Mouse (Mus musculus): ENCODE measurements around the gene Tmem189.

The Tmem189 gene

DNA sequence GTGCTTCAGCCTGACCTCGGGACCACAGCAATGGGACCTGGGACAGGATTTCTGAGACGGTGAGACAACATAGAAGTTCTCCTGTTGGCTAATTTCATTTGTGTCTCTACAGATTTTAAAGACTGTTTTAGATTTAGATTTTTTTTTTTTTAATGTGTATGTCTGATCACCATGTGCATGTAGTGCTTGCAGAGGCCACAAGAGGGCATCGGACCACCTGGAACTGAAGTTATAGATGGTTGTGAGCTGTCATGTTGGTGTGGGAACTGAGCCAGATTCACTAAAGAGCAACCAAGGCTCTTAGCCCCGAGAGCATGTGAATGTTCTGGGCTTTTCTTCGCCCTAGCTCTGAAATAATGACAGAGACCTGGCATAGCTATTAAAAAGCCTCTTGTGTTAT is 9.0 kb downstream of the Tmem189 start:
- DNase-seq (ENCODE audit: extremely low spot score): no peak

DNA sequence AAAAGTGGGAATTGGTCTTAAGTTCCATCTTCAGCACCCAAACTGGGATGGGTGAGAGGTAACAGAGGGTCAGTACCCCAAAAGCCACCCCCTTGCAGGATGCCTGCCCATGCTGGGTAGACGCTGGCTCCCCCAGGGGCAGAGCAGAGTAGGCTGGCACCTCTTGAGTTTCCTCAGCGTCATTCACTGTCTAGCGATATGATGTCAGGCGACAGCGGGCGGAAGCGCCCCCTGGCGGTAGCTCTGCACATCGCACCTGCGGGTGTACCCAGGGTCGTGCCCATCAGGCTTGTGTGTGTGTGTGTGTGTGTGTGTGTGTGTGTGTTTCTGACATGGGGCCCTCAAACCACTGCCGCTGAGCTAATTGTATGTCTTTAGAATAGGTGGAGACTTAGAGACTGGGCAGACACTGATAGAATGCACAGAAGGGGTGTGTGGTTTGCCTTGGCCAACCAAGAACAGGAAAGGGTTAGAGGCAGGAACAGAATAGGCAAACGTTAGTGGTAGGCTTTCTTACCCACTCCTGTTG is 9.7 kb downstream of the Tmem189 start:
- DNase-seq (ENCODE audit: extremely low spot score): peak; percentile 81

DNA sequence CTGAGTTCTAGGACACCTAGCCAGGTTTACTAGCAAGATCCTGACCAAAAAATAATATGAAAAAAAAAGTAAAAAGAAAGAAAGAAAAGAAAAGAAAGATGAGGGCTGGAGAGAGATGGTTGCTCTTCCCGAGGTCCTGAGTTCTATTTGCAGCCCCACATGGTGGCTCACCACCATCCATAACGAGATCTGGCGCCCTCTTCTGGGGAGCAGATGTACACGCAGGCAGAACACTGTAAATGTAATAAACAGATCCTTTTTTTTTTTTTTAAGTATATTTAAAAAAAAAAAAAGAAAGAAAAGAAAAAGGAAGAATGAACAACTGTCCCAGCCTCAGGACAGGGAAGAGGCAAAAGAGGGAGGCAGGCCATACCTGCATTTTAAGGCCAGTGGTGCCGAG is 11.0 kb downstream of the Tmem189 start:
- no peak for DNase-seq (ENCODE audit: extremely low spot score)

DNA sequence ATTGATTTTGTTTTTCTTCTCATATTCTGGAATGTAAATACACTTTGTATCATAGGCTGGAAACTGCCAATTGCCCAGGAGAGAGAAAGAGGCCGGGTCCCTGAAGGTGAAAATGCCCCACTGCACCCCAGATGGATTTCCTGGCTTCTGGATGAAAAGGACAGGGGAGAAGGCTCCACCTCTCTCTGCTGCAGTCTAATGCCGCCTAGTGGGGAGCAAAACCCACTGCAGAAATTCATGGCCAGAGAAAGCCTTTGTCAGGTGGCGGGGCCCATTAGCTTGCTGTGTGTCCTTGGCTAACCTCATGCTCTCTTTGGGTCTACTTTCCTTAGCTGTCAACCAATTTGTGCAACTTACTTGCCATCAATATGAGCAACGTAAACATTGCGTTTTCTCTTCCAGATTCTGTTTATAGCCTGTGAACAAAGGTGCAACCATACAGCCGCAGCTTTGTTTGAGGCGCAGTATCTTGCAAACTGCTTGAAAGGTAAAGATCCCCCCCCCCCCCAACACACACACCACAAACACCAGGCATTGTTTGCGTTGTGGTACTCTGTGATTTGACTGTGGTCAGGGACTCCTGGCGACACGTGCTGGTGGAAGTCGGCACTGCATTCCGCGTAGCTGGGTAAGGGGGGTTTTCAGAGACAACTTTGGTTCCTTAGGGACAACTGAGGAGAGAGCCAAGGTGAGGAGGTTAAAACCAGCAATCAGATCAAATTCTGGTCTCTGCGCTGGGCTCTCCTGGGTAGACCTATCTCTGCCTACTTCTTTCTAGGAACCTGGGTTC is 14.3 kb downstream of the Tmem189 start:
- no peak for DNase-seq (ENCODE audit: extremely low spot score)

DNA sequence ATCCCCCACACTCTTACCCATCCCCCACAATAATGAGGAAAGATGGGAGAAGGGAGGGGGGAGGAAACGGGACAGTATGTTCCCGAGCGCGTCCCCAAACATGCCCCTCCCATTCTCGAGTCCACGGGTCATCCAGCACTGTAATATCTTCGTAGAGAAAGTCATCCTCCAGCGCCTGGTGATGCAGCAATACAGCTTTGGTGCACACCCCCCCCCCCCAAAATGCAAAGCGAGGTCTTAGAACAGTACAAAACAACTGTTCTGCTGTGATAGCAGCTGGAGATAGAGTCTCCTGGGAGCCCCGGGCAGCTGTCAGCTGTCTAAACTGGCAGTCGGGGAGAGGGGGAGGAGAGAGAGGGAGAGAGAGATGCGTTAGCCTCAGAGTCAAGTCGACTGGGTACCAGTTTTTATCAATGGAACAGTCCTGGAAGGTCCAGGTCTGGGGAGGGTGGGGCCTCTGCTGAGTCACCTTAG is 17.4 kb downstream of the Tmem189 start:
- no peak for DNase-seq (ENCODE audit: extremely low spot score)

DNA sequence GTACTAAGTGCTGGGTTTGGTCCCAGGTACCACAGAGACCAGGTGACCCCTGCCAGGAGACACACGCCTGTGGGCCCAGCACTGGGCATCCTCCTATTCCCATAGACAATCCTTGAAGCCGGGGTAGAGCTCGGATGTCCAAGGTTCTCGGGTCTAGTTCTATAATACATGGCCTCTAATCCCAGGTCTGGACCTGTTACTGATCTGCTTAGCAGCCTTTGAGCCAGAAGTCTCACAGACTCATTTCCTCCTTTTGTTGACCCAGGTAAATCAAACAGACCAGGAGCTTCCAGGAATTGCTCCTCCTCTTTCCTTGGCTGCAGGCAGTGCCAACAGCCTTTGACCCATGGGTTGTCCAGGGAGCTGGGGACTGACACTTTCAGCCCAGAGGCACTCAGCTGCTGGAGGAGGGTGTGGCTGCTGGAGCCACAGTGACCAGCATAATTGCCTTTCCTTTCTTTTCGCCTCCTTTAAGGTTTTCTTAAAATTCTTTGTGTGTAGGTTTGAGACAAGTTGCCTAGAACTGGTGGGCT is 18.5 kb downstream of the Tmem189 start:
- no peak for DNase-seq (ENCODE audit: extremely low spot score)

DNA sequence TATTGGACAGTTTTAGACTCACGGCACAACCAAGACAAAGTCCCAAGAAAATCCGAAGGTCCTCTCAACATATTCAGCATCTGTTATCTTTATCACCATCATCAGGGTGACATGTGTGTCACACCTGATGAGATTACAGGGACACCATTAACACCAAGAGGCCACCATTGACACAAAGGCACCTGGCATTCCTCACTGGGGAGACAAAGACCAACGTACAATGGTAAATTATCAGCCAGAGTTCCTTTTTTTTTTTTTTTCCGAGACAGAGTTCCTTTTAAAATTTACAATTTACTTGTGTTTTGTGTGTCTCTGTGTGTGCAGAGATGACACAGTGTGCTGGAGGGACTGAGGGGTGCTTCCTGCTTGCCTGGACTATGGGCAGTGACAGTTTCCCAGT is 20.2 kb downstream of the Tmem189 start:
- no peak for DNase-seq (ENCODE audit: extremely low spot score)

DNA sequence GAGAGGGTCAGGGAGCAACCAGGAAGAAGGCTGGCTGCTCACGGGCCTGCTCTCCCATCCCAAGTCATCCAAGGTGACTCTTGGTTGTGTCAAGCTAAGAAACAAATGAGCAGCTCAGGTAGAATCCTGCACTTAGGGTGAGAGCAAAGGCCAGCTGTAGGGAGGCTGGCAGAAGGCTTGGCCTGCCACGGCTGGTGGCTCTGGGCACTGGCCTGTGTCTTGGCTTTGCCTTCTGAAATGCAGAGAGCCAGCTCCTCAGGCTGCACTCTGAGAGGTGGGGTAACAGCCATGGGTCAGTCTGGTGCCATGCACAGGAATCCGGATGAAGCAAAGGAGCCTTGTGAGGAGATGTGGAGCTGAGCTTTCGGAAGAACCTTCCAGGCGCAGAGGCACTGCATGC is 21.2 kb downstream of the Tmem189 start:
- no peak for DNase-seq (ENCODE audit: extremely low spot score)

DNA sequence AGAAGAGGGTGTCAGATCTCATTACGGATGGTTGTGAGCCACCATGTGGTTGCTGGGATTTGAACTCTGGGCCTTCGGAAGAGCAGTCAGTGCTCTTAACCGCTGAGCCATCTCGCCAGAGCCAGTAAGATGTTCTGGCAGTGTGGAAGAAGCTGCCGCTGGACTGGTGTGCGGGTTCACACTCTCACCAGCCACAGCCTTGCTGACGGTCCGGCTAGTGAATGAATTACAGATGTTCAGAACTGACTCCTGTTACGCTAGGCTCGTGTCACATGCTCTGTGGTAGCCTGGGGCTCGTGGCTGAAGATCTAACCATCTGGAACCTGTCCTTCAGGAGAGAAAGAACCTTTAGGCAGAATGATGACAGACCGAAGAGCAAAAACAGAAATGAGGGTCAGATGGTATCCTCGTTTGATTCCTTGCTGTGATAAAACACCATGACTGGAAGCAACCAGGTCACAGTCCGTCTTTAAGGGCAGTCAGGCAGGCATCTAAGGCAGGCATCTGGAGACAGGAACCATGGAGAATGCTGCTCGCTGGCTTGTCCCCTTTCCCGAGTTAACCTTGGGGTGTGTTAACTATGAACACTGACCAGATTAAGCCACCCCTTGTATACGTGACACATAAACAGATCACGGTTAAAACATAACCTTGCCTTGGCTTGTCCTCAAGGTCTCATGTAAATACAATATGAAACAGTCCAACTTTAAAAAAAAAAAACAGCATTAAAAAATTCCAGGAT is 23.5 kb downstream of the Tmem189 start:
- no peak for DNase-seq (ENCODE audit: extremely low spot score)

DNA sequence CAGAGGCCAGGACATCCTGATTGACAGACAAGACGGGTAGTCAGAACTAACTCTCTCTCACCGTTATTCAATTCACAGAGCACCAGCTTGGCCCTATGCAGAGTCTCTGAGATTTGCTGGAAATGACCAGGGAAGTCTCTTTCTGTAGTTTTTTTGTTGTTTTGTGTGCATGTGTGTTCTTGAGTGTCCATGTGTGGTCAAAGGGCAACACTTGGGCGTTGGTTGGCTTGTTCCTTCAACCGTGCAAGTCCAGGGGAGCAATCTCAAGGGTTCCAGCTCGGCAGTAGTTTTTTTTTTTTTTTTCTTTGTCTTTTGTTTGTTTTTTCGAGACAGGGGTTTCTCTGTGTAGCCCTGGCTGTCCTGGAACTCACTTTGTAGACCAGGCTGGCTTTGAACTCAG is 26.9 kb downstream of the Tmem189 start:
- DNase-seq (ENCODE audit: extremely low spot score): no peak

DNA sequence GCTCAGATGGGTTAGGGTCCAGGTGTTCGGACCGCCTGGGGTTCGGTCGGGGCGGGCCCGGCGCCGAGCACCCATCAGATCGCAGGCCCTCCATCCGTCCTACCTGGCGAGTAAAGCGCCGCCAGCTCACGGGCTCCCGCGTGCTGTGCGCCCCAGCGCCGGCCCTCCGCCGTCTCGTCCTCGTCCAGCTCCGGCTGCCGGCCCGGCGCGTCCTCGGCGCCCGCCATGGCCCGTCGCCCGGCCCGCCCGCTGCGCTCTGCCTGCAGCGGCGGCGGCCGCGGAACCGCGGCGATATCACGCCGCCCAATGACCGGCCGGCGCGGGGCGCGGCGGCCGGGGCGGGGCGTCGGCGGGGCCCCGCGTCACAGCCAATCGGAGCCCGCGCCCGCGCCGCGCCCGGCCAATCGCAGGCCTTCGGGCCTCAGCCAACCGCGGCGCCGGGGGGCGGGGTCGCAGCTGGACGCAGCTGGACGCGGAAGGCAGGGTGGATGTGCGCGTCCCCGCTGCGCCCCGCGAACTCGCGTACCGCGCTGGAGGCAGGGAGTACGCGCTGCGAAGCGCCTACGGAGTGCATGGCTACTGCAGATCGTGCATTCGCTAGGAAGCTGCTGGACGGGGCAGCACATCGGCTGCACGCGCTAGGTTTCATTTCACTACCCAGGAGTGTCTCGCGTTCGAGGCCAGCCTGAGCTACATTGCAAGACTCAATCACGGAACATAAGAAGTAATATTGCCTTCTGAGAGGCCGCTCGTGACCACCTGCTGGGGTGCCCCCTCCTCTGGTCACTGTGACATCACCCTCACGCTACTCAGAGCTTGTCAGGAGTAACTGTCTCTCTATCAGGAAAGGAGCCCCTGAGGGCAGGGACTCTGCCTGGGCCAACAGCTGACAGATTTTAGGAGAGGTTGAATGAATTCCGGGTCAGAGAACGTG is 28.1 kb downstream of the Tmem189 start, which contains the start of gene Gm20431:
TSS of gene Gm20431 (minus strand) at position 227 of the 934 bp plus-strand sequence.
- peak; percentile 89 for DNase-seq (ENCODE audit: extremely low spot score)

DNA sequence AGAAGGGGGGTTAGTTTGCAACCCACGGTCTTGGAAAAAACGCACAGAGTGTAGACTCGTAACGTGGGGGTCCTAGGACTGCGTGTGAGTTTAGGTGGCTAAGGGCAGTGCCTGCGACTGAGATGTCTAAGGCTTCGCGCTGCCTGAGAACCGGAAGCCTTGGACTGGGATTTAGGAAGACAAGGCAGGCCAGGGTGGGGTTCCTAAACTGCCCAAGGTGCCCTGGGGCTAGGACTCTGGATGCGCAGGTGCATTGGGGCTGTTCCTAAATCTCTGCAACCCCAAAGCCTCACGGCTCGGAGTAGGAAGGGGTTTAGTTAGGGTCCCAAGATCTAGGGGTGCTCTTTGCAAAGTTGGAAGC is 29.0 kb downstream of the Tmem189 start:
- DNase-seq (ENCODE audit: extremely low spot score): no peak

DNA sequence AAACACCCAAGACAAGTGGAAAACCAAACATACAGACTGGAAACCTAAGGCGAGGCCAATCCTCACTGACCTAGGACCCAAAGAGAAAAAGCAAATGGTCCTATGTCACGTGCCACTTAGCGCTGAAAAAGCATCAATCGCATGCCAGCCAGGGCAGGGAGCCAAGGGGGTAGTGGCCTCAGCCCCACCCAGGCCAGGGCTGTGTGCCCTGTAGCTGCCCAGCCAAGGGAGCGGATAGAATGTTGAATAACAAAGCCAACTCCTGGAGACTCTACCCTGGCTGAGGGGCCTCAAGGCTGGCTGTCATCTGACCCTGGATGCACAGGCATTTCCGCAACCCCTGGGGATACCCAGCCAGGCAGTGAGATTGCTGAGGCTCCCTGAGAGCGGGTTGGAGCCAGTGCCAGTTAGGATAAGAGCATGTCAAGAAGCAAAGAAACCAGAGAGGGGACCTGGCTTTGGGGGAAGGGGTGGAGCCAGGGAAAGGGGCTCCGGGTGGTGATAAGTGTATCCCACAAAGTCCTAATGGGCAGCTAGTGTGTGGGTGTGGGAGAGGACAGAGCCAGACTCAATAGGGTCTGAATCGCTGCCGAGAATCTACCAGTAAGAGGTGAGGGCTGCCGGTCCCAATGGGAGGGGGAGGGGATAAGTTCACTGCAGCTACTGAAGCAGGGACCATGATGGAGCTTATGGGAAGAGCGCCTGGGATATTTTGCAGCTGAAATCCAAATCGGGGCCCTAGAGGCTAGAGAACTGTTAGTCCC is 29.6 kb downstream of the Tmem189 start:
- DNase-seq (ENCODE audit: extremely low spot score): peak; percentile 43

DNA sequence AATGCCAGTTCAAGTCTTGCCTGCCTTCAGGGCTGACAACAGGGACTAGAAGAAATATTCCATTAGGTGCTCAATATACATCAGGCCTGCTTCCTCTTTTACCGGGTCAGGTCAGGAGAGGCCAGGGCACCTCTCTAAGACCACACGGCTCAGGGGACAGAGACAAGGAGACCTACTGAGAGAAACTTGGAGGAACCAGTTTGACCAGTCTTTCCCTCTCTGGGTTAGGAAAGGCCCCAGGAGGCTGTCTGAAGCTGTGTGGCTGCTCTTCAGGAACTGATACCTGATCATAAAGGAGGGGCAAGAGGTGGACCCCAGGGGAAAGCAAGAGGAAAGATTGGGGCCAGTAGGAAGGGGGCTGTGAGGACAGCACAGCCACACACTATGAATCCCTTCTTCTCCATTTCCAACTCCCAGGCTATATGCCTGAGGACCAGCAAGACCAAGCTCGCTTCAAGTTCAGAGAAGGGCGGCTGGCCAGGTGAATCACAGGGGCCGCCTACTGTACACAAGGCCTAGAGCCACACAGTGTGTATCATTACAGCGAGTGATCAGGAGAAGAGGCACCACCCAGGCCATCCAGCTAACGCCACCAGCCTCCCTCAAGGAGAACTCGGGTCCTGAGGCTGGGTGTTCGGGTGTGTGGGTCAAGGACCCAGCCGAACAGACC is 30.3 kb downstream of the Tmem189 start:
- no peak for DNase-seq (ENCODE audit: extremely low spot score)

DNA sequence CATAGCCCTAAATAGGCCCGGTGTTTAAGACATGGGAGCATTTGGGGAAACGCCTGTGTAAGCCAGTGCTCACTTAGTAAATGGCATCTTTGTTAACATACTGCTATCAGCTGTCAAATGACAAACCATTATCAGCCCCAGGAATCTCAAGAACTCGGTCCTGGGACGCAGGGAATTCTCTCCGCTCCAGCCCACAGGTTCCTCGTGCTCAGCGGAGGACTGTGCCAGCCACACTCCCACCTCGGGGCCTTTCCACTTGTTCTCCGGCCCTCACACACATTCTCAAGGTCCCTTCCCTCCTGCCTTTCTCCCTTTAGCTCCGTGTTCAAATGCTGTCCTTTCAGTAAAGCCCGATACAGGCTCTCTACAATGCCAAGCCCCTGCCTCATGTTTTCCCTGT is 30.9 kb downstream of the Tmem189 start:
- no peak for DNase-seq (ENCODE audit: extremely low spot score)

DNA sequence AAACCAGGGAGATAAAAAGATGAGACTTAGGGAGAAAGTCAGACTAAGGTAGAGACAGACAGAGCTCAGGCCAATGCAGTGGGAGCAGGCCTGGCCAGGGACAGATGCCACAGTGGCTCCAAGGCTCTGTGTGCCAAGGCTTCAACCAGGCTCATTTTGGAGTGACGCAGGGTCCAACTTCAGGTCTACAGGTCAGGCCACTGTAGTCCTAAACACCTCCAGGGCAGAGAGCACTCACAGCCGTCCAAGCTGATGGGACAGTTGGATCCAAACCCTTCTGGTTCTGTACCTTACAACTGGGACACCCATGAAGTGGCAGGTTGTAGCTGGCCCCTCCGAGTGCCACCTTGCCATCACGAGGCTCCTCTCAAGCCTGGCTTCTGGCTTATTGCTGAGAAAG is 31.6 kb downstream of the Tmem189 start:
- DNase-seq (ENCODE audit: extremely low spot score): no peak

DNA sequence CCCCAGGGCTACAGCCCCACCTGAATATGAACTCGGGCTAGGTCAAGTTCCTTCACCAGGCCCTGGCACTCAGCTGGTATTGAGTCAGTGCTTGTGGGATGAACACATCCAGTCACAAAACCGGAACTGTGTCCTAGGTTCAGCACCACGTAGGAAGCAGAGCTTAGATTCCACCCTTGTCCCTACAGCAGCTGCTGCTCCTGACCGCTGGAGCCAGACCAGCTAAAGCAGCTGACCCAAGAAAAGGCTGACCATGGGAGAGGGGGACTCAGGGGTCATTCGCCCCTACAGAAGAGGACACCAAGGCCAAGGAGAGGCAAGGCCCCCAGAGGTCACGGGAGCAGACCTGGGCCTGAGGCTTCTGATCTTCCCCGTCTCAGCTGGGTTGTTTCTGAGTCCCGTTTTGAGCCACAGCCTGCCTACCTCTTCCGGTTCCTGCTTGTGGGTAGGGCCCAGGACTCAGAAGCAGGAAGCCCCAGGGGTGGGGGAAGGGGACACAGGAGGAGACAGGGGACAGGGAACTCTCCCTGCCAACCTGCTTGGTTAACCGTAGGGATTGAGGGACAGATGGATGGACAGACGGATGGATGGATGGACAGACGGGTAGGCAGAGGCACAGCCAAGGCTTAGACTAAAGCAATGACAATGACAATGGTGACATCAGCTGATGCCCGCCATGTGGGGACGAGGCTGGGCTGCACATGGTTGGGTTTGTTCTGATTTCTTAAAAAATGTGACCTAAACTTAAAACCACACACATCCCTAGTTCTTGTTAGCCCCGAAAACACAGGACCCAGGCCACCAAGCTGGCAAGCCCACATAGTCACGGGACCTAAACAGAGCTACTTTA is 32.8 kb downstream of the Tmem189 start:
- no peak for DNase-seq (ENCODE audit: extremely low spot score)

DNA sequence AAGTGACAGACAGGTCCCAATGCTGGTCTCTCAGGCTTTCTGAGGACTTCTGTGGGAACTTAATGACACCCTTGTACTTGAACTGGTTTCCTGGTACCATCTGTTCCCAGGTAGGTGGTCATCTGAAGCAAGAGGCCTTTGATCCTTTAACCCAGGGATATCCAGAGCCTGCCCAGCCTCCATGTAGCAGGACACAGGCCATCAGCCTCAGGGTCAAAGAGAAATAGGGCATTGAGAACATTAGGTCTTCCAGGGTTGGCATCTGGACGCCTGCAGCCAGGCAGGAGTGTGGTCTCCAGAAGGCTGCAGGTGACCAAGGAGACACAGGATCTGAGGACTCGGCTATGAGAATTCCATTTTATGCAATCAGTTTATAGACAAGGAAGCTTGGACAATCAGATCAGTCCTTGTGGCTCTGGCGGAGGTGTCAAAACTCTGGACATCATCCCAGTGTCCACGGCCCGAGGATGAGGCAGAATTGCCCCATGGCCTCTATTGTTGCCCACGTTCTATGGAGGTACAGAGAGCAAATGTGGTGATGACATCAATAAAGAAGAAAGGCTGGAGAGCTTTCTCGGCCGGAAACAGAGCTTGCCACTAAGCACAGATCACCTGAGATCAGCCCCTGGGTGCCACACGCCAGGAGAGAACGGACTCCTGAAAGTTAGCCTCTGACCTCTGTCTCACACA is 34.6 kb downstream of the Tmem189 start:
- DNase-seq (ENCODE audit: extremely low spot score): no peak

DNA sequence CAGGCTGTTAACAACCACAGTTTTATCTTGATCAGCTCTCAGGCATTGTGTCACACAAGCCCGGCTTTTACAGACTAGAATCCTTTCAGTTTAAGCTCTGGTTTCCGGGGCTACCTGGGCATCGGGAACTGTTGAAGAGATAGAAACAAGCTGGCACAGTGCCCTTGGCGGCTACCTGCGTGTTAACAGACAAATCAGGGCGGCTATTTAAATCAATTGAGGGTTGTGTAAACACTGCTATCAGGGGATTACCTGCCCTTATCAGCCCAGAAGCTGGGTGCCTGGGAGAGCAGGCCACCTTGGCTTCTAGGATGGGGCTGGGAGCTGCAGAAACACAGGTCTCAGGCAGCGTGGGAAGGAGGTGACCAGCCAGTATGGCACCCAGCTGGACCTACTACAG is 36.9 kb downstream of the Tmem189 start:
- no peak for DNase-seq (ENCODE audit: extremely low spot score)

All from embryo, embryonic 9.5 days (tissue).